Mouse (Mus musculus) erythroblast, adult 5-6 weeks (primary cell): ENCODE data around the gene Rnf17. TPM values are rescaled to one million over a fixed set of nuclear protein-coding genes. Genes with fewer than 3 reads are reported as not detected.

Experiments
- ATAC-seq: replicated peaks from 2 replicates; pipeline ENCODE4 v1.8.0; 2016; ENCODE audit warnings: moderate number of reproducible peaks, mild to moderate bottlenecking, moderate TSS enrichment, inconsistent platforms; ENCODE audit not compliant: poor library complexity, low FRiP score, severe bottlenecking
- total RNA-seq, 2 experiments: library from RNA; stranded (forward) in 1 of 2; stranded (reverse) in 1 of 2; fragments of 150-400 nt in 1 of 2; fragments of 200-764, 138-1000 nt in 1 of 2; gene quantifications; 2 replicates each; pipeline versions ENCODE4 v1.2.3 to v1.2.4; 2015 to 2017; ENCODE audit warnings: low replicate concordance in 2 of 2

Rnf17 gene
- total RNA-seq (2015; ENCODE audit: low replicate concordance) (not detected in 2 replicates), total RNA-seq (2017; ENCODE audit: low replicate concordance) (5.4 TPM in 1 of 2 replicates, not detected in the other)

GRCm38 (mm10) chr14:56402311-56403071, at the start of gene Rnf17:
Gene Rnf17 (plus strand): TSS chr14:56402581.
- 0 out of 2 replicates have a peak, but pooled peaks have one; percentile 43 for ATAC-seq

DNA sequence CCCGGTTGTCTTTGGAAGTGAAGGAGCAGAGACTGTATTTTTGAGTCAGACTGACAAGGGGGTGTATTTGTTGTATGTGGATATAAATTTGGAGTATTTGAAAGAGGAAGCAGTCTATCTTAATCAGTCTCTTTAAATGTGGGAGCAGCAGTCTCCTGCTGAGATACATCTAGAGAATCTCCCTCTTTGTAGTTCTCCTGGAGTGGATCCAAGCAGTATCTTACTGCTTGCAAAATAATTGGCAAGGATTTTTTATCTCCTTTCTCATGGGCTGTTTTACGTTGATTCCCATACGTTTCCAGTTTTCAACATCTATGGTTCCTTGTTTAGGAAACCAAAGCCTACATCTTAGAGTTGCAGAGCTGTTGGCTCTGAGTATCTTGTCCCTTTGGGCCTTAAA, 47.6 kb upstream of the Rnf17 start:
- ATAC-seq, result no peak

DNA sequence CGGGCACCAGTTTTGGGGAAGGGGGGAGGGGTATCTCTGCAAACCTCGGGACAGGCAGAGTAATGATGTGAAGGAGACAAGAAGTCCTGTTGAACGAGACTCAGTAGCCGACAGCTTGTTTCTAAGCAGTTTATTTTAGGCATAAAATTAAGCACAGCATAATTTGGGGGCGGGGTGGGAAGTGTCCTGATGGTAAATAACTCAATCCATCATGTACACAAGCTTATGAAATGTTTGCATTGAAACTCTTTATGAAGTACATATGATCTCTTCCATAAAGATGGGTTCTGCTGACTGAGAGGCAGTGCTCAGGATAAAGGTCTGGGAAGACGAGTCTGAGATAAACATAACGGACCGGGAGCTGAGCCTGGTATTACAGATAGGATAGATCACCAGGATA, 47.0 kb upstream of the Rnf17 start:
- no peak for ATAC-seq

DNA sequence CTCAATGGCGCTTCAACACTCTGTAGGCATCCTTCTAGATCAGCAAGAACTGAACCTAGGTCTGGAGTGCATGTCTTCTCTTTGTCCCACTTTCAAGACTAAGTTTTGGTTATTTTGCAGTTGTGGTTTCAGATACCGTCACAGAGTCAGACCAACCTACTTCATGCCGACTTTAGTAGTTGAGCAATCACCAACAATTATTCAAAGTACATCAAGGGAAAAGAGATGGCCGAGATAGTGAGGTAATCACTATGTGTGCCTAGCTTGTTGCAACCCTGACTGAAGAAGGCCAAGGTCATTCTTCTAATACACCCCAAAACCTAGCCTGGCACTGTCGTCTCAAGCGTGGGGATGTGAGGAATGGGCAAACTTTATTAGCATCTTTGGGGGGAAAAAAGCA, 46.2 kb upstream of the Rnf17 start:
- no peak for ATAC-seq

DNA sequence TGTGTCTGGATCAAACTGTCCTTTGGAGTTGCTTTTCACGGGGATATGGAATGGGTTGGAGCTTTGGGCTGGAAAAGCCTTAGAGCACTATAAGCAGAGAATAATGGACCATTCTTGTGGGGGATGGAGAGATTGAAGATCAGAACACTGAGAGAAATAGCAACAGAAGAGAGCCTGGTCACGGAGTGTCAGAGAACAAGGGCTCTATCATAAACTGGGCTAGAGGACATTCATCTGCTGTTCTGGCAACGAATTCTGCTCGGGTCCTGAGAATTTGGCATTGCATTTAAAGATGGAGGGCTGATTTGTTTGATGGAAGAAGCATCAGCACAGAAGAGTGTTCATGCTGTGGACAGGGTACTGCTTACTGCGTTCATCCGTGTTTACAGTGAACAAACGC, 44.0 kb upstream of the Rnf17 start:
- no peak for ATAC-seq

- no peak for ATAC-seq
Measured at GRCm38 (mm10) chr14:56359131-56359530, 43.2 kb upstream of the Rnf17 start.

GRCm38 (mm10) chr14:56364711-56365237, 37.6 kb upstream of the Rnf17 start, which contains the start of gene Atp12a:
Gene Atp12a (plus strand): TSS chr14:56365068.
- ATAC-seq, result no peak

- ATAC-seq, result no peak
Measured at GRCm38 (mm10) chr14:56365292-56365691, 37.1 kb upstream of the Rnf17 start.

DNA sequence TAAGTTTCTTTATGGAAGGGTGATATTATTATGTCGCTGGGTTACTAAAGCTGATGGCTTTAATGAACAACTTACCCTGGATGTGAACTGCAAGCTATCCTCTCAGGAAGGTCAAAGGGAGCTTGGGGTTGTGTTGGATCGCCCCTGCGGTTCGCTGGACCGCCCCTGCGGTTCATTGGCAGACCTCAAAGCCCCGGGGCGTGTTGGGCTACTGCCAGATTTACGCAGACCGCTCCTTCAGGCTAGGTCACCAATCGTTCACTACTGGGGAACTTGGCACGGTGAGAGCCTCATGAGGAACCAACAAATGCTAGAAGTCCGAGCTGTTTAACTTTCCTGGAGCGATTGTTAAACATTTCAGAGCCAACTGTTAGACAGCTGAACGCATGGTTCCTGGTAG, 35.7 kb upstream of the Rnf17 start:
- no peak for ATAC-seq

- no peak for ATAC-seq
Measured at GRCm38 (mm10) chr14:56368834-56369233, 33.5 kb upstream of the Rnf17 start.

DNA sequence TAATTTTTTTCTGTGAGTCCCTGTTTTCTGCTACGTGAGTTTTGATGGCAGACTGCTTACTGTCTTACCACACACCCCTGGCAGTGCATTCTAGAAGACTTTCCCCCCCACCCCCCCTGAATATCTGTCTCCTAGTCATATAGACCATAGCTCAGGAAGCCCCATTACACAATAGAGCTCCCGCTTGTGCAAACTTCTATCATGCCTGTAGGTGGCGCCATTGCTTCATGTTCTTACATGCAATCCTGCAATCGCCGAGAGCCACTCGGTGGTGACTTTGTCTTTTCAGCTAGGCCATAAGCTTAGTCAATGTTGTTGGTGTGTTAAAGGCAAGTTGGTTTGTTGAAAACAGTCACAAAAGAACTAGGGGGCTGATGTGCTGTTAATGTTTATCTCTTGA, 26.6 kb upstream of the Rnf17 start:
- ATAC-seq, result peak; percentile 57; the same call in 1 of the 2 replicates

DNA sequence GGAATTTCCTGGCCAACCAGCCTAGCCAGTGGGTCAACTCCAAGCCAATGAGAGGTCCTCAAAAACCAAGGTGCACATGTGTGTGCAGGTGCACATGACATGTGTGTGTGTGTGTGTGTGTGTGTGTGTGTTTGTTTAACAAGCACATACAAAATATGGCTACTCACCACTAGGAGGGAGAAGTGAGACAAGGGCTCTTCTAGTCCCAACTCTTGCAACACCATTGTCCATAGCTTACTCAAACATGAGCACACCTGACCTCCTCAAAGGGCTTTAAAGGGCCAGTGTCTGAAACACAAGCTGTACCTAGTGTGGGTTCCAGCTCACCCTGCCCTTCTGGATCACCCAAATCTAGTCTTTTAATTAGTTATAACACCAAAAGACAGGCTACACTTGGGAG, 24.6 kb upstream of the Rnf17 start:
- no peak for ATAC-seq

GRCm38 (mm10) chr14:56379336-56379735, 23.0 kb upstream of the Rnf17 start:
- no peak for ATAC-seq

DNA sequence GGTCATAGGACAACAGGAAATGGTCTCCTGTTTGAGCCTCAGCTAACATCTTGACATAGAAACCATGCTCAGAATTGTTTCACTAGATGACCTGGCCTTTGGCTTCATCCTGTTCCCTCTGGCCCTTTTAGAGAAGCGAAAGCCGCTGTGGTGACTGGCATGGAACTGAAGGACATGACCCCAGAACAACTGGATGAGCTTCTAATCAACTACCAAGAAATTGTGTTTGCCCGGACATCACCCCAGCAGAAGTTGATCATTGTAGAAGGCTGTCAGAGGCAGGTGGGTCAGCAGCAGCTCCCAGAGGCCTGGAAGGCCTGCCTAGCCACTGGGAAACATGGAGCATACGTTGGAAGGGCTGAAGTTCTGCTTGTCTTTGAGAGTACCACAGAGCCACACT, 20.0 kb upstream of the Rnf17 start:
- ATAC-seq, result no peak

- no peak for ATAC-seq
Measured at GRCm38 (mm10) chr14:56390247-56390646, 12.1 kb upstream of the Rnf17 start.

GRCm38 (mm10) chr14:56393704-56394312, 8.6 kb upstream of the Rnf17 start:
- ATAC-seq, result no peak

GRCm38 (mm10) chr14:56398001-56398400, 4.4 kb upstream of the Rnf17 start:
- ATAC-seq, result no peak

GRCm38 (mm10) chr14:56403072-56403375, 643 bp downstream of the Rnf17 start:
- ATAC-seq, result no peak

GRCm38 (mm10) chr14:56462090-56462489, 59.7 kb downstream of the Rnf17 start:
- no peak for ATAC-seq

GRCm38 (mm10) chr14:56462729-56463128, 60.3 kb downstream of the Rnf17 start:
- ATAC-seq, result no peak

GRCm38 (mm10) chr14:56468145-56468544, 65.8 kb downstream of the Rnf17 start:
- ATAC-seq, result no peak
